Mouse (Mus musculus) embryonic fibroblast, embryonic 13.5 days (primary cell): ENCODE measurements around the gene Suds3.

ENCODE experiments used
- CTCF ChIP-seq: IDR thresholded peaks from 2 replicates; pipeline ENCODE4 v1.5.1; 2011; ENCODE audit warnings: mild to moderate bottlenecking, control low read depth, low read length, moderate library complexity, borderline replicate concordance; ENCODE audit not compliant: insufficient read depth
- POLR2A ChIP-seq: IDR thresholded peaks from 2 replicates; pipeline ENCODE4 v1.6.1; 2011; ENCODE audit warnings: low read depth, mild to moderate bottlenecking, control low read depth, low read length, moderate library complexity

DNA sequence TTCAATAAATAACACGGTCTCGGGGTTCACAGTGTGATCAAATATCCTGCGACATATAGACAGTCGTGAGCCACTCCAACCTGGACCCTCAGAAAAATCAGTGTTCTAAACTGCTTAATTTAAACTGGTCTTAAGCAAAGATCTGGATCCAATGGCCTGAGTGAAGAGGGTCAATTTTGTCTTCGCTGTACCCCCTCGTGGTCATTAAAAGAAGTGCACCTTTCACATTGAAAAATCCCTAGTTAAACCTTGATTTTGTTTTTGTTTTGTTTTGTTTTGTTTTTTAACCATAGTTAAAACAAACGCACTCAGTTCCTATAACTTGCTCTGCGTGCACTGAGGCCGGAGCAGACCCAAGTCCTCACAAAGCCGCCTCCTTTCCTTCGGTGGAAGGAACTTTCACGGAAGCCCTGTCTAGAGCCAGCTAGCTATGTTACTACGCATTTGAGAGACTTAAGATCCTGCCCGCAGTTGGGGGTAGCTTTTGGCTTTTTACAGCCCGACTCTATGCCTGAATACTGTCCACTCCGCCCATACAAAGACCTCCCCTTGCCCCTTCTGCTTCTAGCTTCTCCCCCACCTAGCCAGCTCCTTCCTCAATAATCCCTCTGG lies 1.2 kb downstream of the Suds3 start:
- no peak for TF ChIP-seq POLR2A
- TF ChIP-seq CTCF = no peak
